19 mouse cellular contexts compared by ENCODE assay signal in the genomic region with DNA sequence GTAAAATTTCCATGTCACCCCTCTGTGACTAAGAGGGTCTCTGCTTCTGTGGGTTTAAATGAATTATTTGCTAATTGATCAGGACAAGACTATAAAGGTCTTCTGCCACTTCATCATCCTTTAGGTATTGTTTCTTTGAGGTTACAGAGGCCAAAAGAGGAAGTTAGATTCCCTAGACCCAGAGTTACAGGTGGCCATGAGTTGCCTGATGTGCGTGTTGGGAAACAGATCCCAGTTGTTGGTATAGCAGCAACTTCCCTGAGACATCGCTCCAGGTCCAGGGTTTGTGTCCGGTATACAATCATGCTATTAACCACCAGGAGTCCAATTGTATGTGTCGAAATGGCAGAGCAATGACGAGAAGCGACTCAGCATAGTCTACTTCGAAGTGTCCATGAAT.
"Had no signal": no experiment of that assay in that cellular context is flagged by ENCODE, and none has a peak within 500 bp of the region (broad histone marks: within the 10 kb centered on the region; RNA-seq: fewer than 3 reads in every experiment).

No protein-coding gene starts in this region.

- H3K27ac ChIP-seq: liver, embryonic 15.5 days; lung, embryonic 15.5 days; macrophage; midbrain, embryonic 13.5 days; midbrain, embryonic 15.5 days; neural tube, embryonic 12.5 days; stomach, embryonic 15.5 days; stomach, postnatal 0 days had no signal

- H3K4me3 ChIP-seq: liver, embryonic 15.5 days; lung, embryonic 15.5 days; megakaryocyte, embryonic 14.5 days; midbrain, embryonic 13.5 days; midbrain, embryonic 15.5 days; neural tube, embryonic 12.5 days; stomach, embryonic 15.5 days had no signal

- H3K27me3 ChIP-seq: liver, embryonic 15.5 days; midbrain, embryonic 13.5 days; midbrain, embryonic 15.5 days; neural tube, embryonic 12.5 days; stomach, embryonic 15.5 days had no signal

- H3K36me3 ChIP-seq: liver, embryonic 15.5 days; lung, embryonic 15.5 days; midbrain, embryonic 13.5 days; midbrain, embryonic 15.5 days; neural tube, embryonic 12.5 days; stomach, embryonic 15.5 days had no signal

- ATAC-seq: liver, postnatal 0 days; lung, postnatal 0 days; midbrain, embryonic 13.5 days; midbrain, embryonic 15.5 days had no signal

- H3K9me3 ChIP-seq: liver, embryonic 15.5 days; lung, embryonic 15.5 days; midbrain, embryonic 13.5 days; midbrain, embryonic 15.5 days; neural tube, embryonic 12.5 days; stomach, embryonic 15.5 days had no signal

- H3K4me1 ChIP-seq: liver, embryonic 15.5 days; megakaryocyte, embryonic 14.5 days; midbrain, embryonic 13.5 days; midbrain, embryonic 15.5 days; neural tube, embryonic 12.5 days had no signal

- H3K9ac ChIP-seq: liver, embryonic 15.5 days; liver, postnatal 0 days; lung, embryonic 15.5 days; midbrain, embryonic 13.5 days; midbrain, embryonic 15.5 days; neural tube, embryonic 12.5 days; stomach, embryonic 15.5 days had no signal

- DNase-seq: liver, postnatal 0 days; lung, adult 2 months; lung, postnatal 14 days; lung, postnatal 36 days; right cerebral cortex, postnatal 14 days; thymus, adult 2 months; thymus, postnatal 25 days; thymus, postnatal 4 days had no signal

- H3K4me2 ChIP-seq: liver, embryonic 15.5 days; lung, embryonic 15.5 days; midbrain, embryonic 11.5 days; midbrain, embryonic 13.5 days; midbrain, embryonic 15.5 days; neural tube, embryonic 12.5 days; stomach, embryonic 15.5 days had no signal
